Mouse (Mus musculus) stomach, postnatal 0 days (tissue): Measurements from ENCODE around the gene Dapk3.

Source experiments
- CTCF ChIP-seq: IDR thresholded peaks from 2 replicates; pipeline ENCODE4 v1.5.1; 2016; ENCODE audit warnings: antibody characterized with exemption, low read depth, mild to moderate bottlenecking, moderate library complexity
- EP300 ChIP-seq: optimal IDR thresholded peaks from 2 replicates; pipeline ENCODE3; 2016; ENCODE audit warnings: antibody characterized with exemption

DNA sequence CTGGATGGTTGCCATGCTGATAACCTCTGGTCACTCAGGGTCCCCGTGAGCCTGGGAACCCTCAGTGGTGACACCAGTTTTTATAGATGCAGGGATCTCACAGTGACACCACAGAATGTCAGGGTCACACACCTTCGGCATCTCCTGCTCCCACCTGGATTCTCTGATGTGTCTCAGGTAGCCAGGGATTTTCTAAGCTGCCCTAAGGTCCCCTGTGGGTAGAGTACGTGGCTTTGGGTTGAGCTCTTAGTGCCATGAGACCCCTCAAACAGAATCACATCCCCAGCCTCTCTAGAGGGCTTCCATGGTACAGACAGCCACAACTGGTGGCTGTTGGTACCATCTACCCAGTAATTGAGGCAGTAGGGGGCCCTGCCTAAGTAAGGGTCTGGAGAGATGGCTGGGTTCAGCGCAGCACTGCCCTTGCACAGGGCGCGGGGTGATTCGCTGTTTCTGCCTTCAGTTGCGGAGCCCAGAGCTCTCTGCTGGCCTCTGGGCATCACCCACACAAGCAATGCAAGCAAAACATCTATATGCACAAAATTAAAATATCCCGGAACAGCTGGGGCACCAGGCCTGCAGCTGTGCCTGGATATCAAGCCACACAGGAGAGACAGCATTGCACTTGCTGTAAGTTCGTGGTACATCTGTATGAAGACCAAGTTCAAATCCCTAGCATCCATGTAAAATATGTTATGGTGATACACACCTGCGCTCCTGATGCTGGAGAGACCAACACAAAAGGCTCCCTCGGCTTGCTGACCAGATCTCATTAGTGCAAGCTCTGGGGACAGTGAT is 53.9 kb downstream of the Dapk3 start:
- no peak for TF ChIP-seq CTCF
- no peak for TF ChIP-seq EP300
